Mouse (Mus musculus) embryonic facial prominence, embryonic 14.5 days (tissue): ENCODE data around the gene Spata31d1d. TPM values are rescaled to one million over a fixed set of nuclear protein-coding genes. Genes with fewer than 3 reads are reported as not detected.
A peak's percentile ranks its signal among the peaks of the same experiment; 100 is the strongest.
"Not testable (repeated sequence)": the region's sequence is repeated elsewhere in the genome, so short reads cannot be mapped to it uniquely, and the experiment has no call there.

ENCODE experiments used
- ATAC-seq: fragments of 200-750 bp; cut with Nextera tagmentation; 2 replicates; pipeline ENCODE4 v1.8.0; 2017; ENCODE audit warnings: low read depth, moderate number of reproducible peaks, moderate TSS enrichment
- DNase-seq: peaks from one replicate; pipeline ENCODE4 v3.0.0-alpha.2; 2015; ENCODE audit warnings: low spot score
- H3K27ac ChIP-seq: fragments of 300-500 bp; sonication (generic); replicated peaks from 2 replicates; pipeline ENCODE4 v1.5.1; 2014; ENCODE audit warnings: low read depth, mild to moderate bottlenecking, low read length, moderate library complexity
- H3K27me3 ChIP-seq: fragments of 300-500 bp; sonication (generic); replicated peaks from 2 replicates; pipeline ENCODE4 v1.6.1; 2014; ENCODE audit warnings: low read length; ENCODE audit not compliant: control insufficient read depth, insufficient read depth
- H3K36me3 ChIP-seq: fragments of 300-500 bp; sonication (generic); 2 replicates; pipeline ENCODE4 v1.6.1; 2014; ENCODE audit warnings: low read length, mixed read lengths; ENCODE audit not compliant: control insufficient read depth, insufficient read depth
- H3K4me1 ChIP-seq: fragments of 300-500 bp; sonication (generic); 2 replicates; pipeline ENCODE4 v1.6.1; 2014; ENCODE audit warnings: antibody characterized with exemption, low read length; ENCODE audit not compliant: control insufficient read depth, insufficient read depth
- H3K4me2 ChIP-seq: fragments of 300-500 bp; sonication (generic); 2 replicates; pipeline ENCODE4 v1.6.1; 2014; ENCODE audit warnings: low read depth, mild to moderate bottlenecking, low read length, moderate library complexity, mixed read lengths
- H3K4me3 ChIP-seq: fragments of 300-500 bp; sonication (generic); 2 replicates; pipeline ENCODE4 v1.5.1; 2014; ENCODE audit warnings: low read depth, mild to moderate bottlenecking, low read length
- H3K9ac ChIP-seq: fragments of 300-500 bp; sonication (generic); 2 replicates; pipeline ENCODE4 v1.6.1; 2014; ENCODE audit warnings: low read depth, mild to moderate bottlenecking, low read length, moderate library complexity, mixed read lengths
- H3K9me3 ChIP-seq: fragments of 300-500 bp; sonication (generic); 2 replicates; pipeline ENCODE4 v1.6.1; 2016; ENCODE audit warnings: low read length; ENCODE audit not compliant: control insufficient read depth
- WGBS: fragments of 180-500 bp; shearing (Covaris S2); extraction: QIAGEN DNeasy Blood & Tissue Kit; methylation state at CpG from one replicate; pipeline ENCODE4 v1.1.7; 2014; 5-methylcytosine and 5-hydroxymethylcytosine counted together
- polyA plus RNA-seq: library from polyadenylated mRNA; unstranded; fragments of >200 nt; fragmentation: Nextera tagmentation; extraction: Ambion mirVana; gene quantifications from 2 replicates; pipeline ENCODE4 v1.2.1, GENCODE M21; 2014

Spata31d1d gene
- polyA plus RNA-seq, 1 experiment from 2014 or later: not detected

GRCm38 (mm10) chr13:59722089-59722488 is 9.5 kb downstream of the Spata31d1d start:
- not testable (repeated sequence) for H3K9ac ChIP-seq, H3K4me3 ChIP-seq, ATAC-seq, H3K4me2 ChIP-seq, H3K27ac ChIP-seq, H3K36me3 ChIP-seq, H3K27me3 ChIP-seq, H3K9me3 ChIP-seq, DNase-seq
- peaks cover 14% of the 10 kb centered on the region; the same call in 1 of the 2 replicates for H3K4me1 ChIP-seq
- 74% methylated on average over 1 of the region's 1 CpGs for WGBS

- H3K4me1 ChIP-seq: peaks cover 8% of the 10 kb centered on the region; the same call in 1 of the 2 replicates
- no peaks in the 10 kb centered on the region for H3K9me3 ChIP-seq
- 100% methylated on average over 1 of the region's 1 CpGs for whole genome bisulfite sequencing
- peak overlapping the region; percentile 22; the same call in 1 of the 2 replicates for H3K27ac ChIP-seq
- H3K4me3 ChIP-seq: no peak overlapping the region
- H3K36me3 ChIP-seq: no peaks in the 10 kb centered on the region
- no peak overlapping the region for H3K4me2 ChIP-seq
- H3K9ac ChIP-seq: no peak overlapping the region
- H3K27me3 ChIP-seq: no peaks in the 10 kb centered on the region
- DNase-seq (no peak), ATAC-seq (no peak)
Observed at GRCm38 (mm10) chr13:59719475-59719874, 12.1 kb downstream of the Spata31d1d start.

- H3K27ac ChIP-seq: peak overlapping the region; percentile 22; the same call in 1 of the 2 replicates
- H3K9ac ChIP-seq, H3K4me3 ChIP-seq, H3K36me3 ChIP-seq, H3K4me2 ChIP-seq, H3K27me3 ChIP-seq, H3K4me1 ChIP-seq, H3K9me3 ChIP-seq: not testable (repeated sequence)
- ATAC-seq (peak; percentile 57; the same call in 1 of the 2 replicates), DNase-seq (peak; percentile 67)
- 23% methylated on average over 6 of the region's 6 CpGs for WGBS
Observed at GRCm38 (mm10) chr13:59718857-59719440, 12.6 kb downstream of the Spata31d1d start.

- no peaks in the 10 kb centered on the region for H3K4me1 ChIP-seq
- H3K4me2 ChIP-seq: no peak overlapping the region
- no peaks in the 10 kb centered on the region for H3K27me3 ChIP-seq
- H3K9ac ChIP-seq: no peak overlapping the region
- H3K36me3 ChIP-seq: no peaks in the 10 kb centered on the region
- H3K27ac ChIP-seq: no peak overlapping the region
- no peak for ATAC-seq
- 33% methylated on average over 3 of the region's 3 CpGs for WGBS
- no peak overlapping the region for H3K4me3 ChIP-seq
- no peaks in the 10 kb centered on the region for H3K9me3 ChIP-seq
- no peak for DNase-seq
Observed at GRCm38 (mm10) chr13:59713710-59714109, 17.8 kb downstream of the Spata31d1d start.

- not testable (repeated sequence) for ATAC-seq, DNase-seq, H3K36me3 ChIP-seq, H3K4me2 ChIP-seq, H3K4me1 ChIP-seq, H3K27me3 ChIP-seq, H3K4me3 ChIP-seq, H3K9me3 ChIP-seq, H3K27ac ChIP-seq, H3K9ac ChIP-seq
- 54% methylated on average over 3 of the region's 3 CpGs for WGBS
Observed at GRCm38 (mm10) chr13:59711984-59712383, 19.6 kb downstream of the Spata31d1d start, which contains the start of gene Spata31d1b. Spata31d1b (plus strand) TSS chr13:59712284.

DNA sequence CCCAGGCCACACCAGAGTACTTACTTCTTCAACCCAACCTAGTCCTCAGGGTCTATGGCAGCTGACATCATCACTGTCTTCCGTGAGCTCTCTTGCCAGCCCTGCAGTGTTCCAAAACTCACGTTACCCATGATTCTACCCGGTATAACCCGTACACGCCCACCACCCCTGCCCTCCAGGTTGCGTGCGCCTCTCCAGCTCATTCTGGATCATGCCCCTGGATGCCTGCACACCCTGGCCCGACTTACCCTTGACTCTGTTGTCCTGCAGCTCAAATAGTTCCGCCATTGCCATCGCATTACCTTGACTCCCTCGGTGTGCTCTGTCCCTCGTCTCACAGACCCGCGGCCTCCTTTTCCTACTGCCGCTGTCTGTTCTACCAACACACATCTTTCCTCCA is 21.3 kb downstream of the Spata31d1d start, which contains the start of gene Spata31d1a:
Gene Spata31d1a, minus strand, starts transcription at position 101 of the 400 bp plus-strand sequence.
- Histone ChIP-seq H3K27me3 (no peaks in the 10 kb centered on the region), H3K27ac (no peak within 1 kb of the TSS), H3K4me3 (no peak within 1 kb of the TSS), H3K36me3 (no peaks in the 10 kb centered on the region), H3K9me3 (no peaks in the 10 kb centered on the region), H3K4me2 (no peak within 1 kb of the TSS), H3K4me1 (no peaks in the 10 kb centered on the region), H3K9ac (no peak within 1 kb of the TSS)
- whole genome bisulfite sequencing: 92% methylated on average over 15 of the region's 15 CpGs
- DNase-seq (no peak), ATAC-seq (no peak)

DNA sequence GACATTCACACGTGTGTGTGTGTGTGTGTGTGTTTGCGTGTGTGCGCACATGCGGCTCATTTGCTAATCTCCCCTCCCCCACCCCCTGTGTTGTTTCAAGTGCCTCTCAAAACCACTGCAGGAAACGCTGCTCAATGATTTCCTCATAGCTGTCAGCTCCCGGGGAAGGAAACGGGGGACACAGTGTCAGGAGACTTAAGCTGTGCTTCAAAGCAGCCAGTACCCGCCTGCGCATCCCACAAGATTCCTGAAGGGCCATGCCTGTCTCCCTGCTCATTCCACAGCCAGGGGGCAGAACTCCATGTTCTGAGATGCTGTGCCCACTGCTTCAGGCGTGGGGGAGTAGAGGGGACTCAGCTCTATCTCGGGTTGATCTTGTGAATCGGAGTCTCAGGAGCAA is 27.0 kb downstream of the Spata31d1d start:
- H3K4me2 ChIP-seq: no peak overlapping the region
- H3K9ac ChIP-seq: no peak overlapping the region
- no peaks in the 10 kb centered on the region for H3K36me3 ChIP-seq
- WGBS: 45% methylated on average over 12 of the region's 12 CpGs
- ATAC-seq (no peak), DNase-seq (peak; percentile 30)
- no peak overlapping the region for H3K4me3 ChIP-seq
- H3K9me3 ChIP-seq: no peaks in the 10 kb centered on the region
- no peaks in the 10 kb centered on the region for H3K27me3 ChIP-seq
- H3K4me1 ChIP-seq: peaks cover 6% of the 10 kb centered on the region
- no peak overlapping the region for H3K27ac ChIP-seq

GRCm38 (mm10) chr13:59703514-59703913 is 28.0 kb downstream of the Spata31d1d start:
- WGBS: 84% methylated on average over 12 of the region's 12 CpGs
- Histone ChIP-seq H3K9ac (no peak overlapping the region), H3K27me3 (no peaks in the 10 kb centered on the region), H3K27ac (no peak overlapping the region), H3K4me1 (peaks cover 6% of the 10 kb centered on the region), H3K4me2 (no peak overlapping the region), H3K36me3 (no peaks in the 10 kb centered on the region), H3K9me3 (no peaks in the 10 kb centered on the region), H3K4me3 (no peak overlapping the region)
- ATAC-seq (no peak), DNase-seq (no peak)

DNA sequence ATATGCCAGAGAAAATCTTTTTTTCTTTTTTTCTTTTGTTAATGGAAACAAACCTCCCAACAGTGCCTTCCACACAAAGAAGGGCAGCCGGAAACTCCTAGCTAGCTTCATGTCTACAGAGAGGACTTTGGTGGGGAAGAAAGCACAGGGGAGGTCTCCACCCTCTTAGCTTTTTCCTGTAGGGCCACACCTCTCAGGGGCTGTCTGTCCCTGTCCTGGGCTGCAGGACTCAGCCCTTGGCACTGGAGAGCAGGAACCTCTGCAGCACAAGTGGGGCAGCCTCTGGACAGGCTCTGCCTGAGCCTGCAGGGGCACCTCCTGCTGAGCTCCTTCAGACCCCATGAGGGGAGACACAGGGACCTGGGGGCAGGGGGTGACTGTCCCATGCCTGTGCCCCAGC is 31.4 kb downstream of the Spata31d1d start:
- not testable (repeated sequence) for H3K4me2 ChIP-seq, ATAC-seq, H3K9me3 ChIP-seq, H3K27ac ChIP-seq, H3K4me3 ChIP-seq, H3K4me1 ChIP-seq, H3K9ac ChIP-seq, H3K36me3 ChIP-seq, H3K27me3 ChIP-seq
- DNase-seq: peak; percentile 28
- 36% methylated on average over 1 of the region's 1 CpGs for WGBS
